Mouse (Mus musculus): Measurements from ENCODE around the gene Cyb5r4.

DNA sequence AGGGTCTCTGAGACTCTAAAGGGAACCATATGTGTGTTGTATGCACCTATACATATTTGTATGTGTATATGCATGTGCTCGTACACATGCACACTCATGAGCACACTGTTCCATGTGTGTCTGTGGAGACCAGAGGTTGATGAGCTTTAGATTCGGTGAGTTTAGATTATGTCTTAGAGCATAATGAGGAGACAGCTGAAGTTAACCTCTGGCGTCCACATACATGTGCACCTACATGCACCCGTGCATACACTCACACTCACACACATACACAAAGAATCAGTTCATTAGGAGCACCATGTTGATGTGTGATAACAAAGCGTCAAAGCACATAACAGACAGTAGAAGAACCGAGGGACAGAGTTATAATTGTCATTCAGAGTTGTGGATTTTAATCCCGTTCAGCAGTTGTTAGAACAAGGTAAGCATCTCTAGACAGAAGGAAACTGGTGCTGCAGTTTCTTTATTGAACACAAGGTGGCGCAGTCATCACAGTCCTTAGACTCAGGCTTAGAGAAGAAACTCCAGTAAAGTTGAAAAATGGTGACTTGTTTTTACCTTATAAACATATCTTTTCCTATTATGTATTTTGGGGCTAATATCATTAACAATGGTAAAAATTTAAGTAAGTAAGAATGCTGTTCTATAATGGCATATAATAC lies 5.7 kb downstream of the Cyb5r4 start:
- TF ChIP-seq CTCF (IDR thresholded peaks at IDR 0.05; ENCODE audit: low read depth): peak; percentile 92
- no peak for TF ChIP-seq EP300 (optimal IDR thresholded peaks at IDR 0.05)
